Mouse (Mus musculus): ENCODE data around the gene Gcdh. TPM values are rescaled to one million over a fixed set of nuclear protein-coding genes. Genes with fewer than 3 reads are reported as not detected.

Gene Gcdh
- polyA plus RNA-seq, 1 experiment from 2014 or later, result 36.1 TPM

GRCm38 (mm10) chr8:84837149-84837911 lies 56.4 kb downstream of the Gcdh start:
- H3K4me3 ChIP-seq, result no peak overlapping the region
- no peak overlapping the region for H3K27ac ChIP-seq
- no peaks in the 10 kb centered on the region for H3K9me3 ChIP-seq
- peaks cover 26% of the 10 kb centered on the region for H3K4me1 ChIP-seq
- H3K4me2 ChIP-seq, result no peak overlapping the region
- H3K9ac ChIP-seq, result no peak overlapping the region
- no peak for ATAC-seq (replicated peaks)
- 71% methylated on average over 8 of the region's 8 CpGs for WGBS
- H3K27me3 ChIP-seq (replicated peaks), result no peaks in the 10 kb centered on the region
- peaks cover 49% of the 10 kb centered on the region for H3K36me3 ChIP-seq (replicated peaks)

Small RNA genes within 50 kb of the gene (microRNA-seq; reads per million reads assigned to microRNA genes)
- not detected for gene Gm24197
- 4.0 reads per million, percentile 20 among the genes with 10 or more reads in this experiment for gene Mir7069

Other genes starting within 250 kb of the Gcdh start
- 16.9 and 17.8 TPM in 2 replicates for gene Ier2, start 231.1 kb downstream of the Gcdh start, polyA plus RNA-seq (2015; fragmentation: Nextera tagmentation; extraction: Ambion mirVana)
- 63.3 and 66.7 TPM in 2 replicates for gene Trmt1, start 207.6 kb downstream of the Gcdh start, polyA plus RNA-seq (2015; fragmentation: Nextera tagmentation; extraction: Ambion mirVana)
- 16.3 and 17.2 TPM in 2 replicates for gene Nacc1, start 206.1 kb downstream of the Gcdh start, polyA plus RNA-seq (2015; fragmentation: Nextera tagmentation; extraction: Ambion mirVana)
- gene Lyl1, start 192.5 kb downstream of the Gcdh start, polyA plus RNA-seq (2015; fragmentation: Nextera tagmentation; extraction: Ambion mirVana), result 3.4 and 4.2 TPM in 2 replicates
- 0.97 and 1.8 TPM in 2 replicates for gene G430095P16Rik, start 170.9 kb downstream of the Gcdh start, polyA plus RNA-seq (2015; fragmentation: Nextera tagmentation; extraction: Ambion mirVana)
- 48.6 and 54.0 TPM in 2 replicates for gene Nfix, start 93.6 kb downstream of the Gcdh start, polyA plus RNA-seq (2015; fragmentation: Nextera tagmentation; extraction: Ambion mirVana)
- 12.3 and 13.4 TPM in 2 replicates for gene Dand5, start 71.1 kb downstream of the Gcdh start, polyA plus RNA-seq (2015; fragmentation: Nextera tagmentation; extraction: Ambion mirVana)
- 35.5 and 36.1 TPM in 2 replicates for gene Gadd45gip1, start 62.4 kb downstream of the Gcdh start, polyA plus RNA-seq (2015; fragmentation: Nextera tagmentation; extraction: Ambion mirVana)
- gene Rad23a, start 53.3 kb downstream of the Gcdh start, polyA plus RNA-seq (2015; fragmentation: Nextera tagmentation; extraction: Ambion mirVana), result 88.2 and 91.7 TPM in 2 replicates
- 669 and 673 TPM in 2 replicates for gene Calr, start 47.0 kb downstream of the Gcdh start, polyA plus RNA-seq (2015; fragmentation: Nextera tagmentation; extraction: Ambion mirVana)
- 126 and 127 TPM in 2 replicates for gene Farsa, start 36.9 kb downstream of the Gcdh start, polyA plus RNA-seq (2015; fragmentation: Nextera tagmentation; extraction: Ambion mirVana)
- 18.4 and 22.0 TPM in 2 replicates for gene Syce2, start 21.8 kb downstream of the Gcdh start, polyA plus RNA-seq (2015; fragmentation: Nextera tagmentation; extraction: Ambion mirVana)
- gene Klf1, start 8.0 kb upstream of the Gcdh start, polyA plus RNA-seq (2015; fragmentation: Nextera tagmentation; extraction: Ambion mirVana), result 0.65 and 0.79 TPM in 2 replicates
- 7.1 and 7.6 TPM in 2 replicates for gene Dnase2a, start 14.6 kb upstream of the Gcdh start, polyA plus RNA-seq (2015; fragmentation: Nextera tagmentation; extraction: Ambion mirVana)
- 76.2 and 84.8 TPM in 2 replicates for gene Mast1, start 43.4 kb upstream of the Gcdh start, polyA plus RNA-seq (2015; fragmentation: Nextera tagmentation; extraction: Ambion mirVana)
- gene Rtbdn, start 53.1 kb upstream of the Gcdh start, polyA plus RNA-seq (2015; fragmentation: Nextera tagmentation; extraction: Ambion mirVana), result 2.8 and 3.4 TPM in 2 replicates
- gene Gm49661, start 75.5 kb upstream of the Gcdh start, polyA plus RNA-seq (2015; fragmentation: Nextera tagmentation; extraction: Ambion mirVana), result not detected in 2 replicates
- gene Prdx2, start 75.7 kb upstream of the Gcdh start, polyA plus RNA-seq (2015; fragmentation: Nextera tagmentation; extraction: Ambion mirVana), result 1,276 and 1,344 TPM in 2 replicates
- gene Rnaseh2a, start 75.8 kb upstream of the Gcdh start, polyA plus RNA-seq (2015; fragmentation: Nextera tagmentation; extraction: Ambion mirVana), result 54.2 and 54.7 TPM in 2 replicates
- gene Junb, start 84.8 kb upstream of the Gcdh start, polyA plus RNA-seq (2015; fragmentation: Nextera tagmentation; extraction: Ambion mirVana), result 5.5 and 6.8 TPM in 2 replicates
- gene Hook2, start 96.7 kb upstream of the Gcdh start, polyA plus RNA-seq (2015; fragmentation: Nextera tagmentation; extraction: Ambion mirVana), result 38.9 and 41.1 TPM in 2 replicates
- gene Best2, start 120.6 kb upstream of the Gcdh start, polyA plus RNA-seq (2015; fragmentation: Nextera tagmentation; extraction: Ambion mirVana), result not detected in 2 replicates
- 146 and 159 TPM in 2 replicates for gene Asna1, start 131.4 kb upstream of the Gcdh start, polyA plus RNA-seq (2015; fragmentation: Nextera tagmentation; extraction: Ambion mirVana)
- gene Trir, start 132.9 kb upstream of the Gcdh start, polyA plus RNA-seq (2015; fragmentation: Nextera tagmentation; extraction: Ambion mirVana), result 121 and 124 TPM in 2 replicates
- 64.2 and 71.0 TPM in 2 replicates for gene Tnpo2, start 143.0 kb upstream of the Gcdh start, polyA plus RNA-seq (2015; fragmentation: Nextera tagmentation; extraction: Ambion mirVana)
- gene Fbxw9, start 166.1 kb upstream of the Gcdh start, polyA plus RNA-seq (2015; fragmentation: Nextera tagmentation; extraction: Ambion mirVana), result 84.5 and 86.2 TPM in 2 replicates
- gene Gm5741, start 174.1 kb upstream of the Gcdh start, polyA plus RNA-seq (2015; fragmentation: Nextera tagmentation; extraction: Ambion mirVana), result 0.89 and 2.0 TPM in 2 replicates
- gene Dhps, start 177.8 kb upstream of the Gcdh start, polyA plus RNA-seq (2015; fragmentation: Nextera tagmentation; extraction: Ambion mirVana), result 111 and 112 TPM in 2 replicates
- 135 TPM in 2 replicates for gene Wdr83os, start 186.8 kb upstream of the Gcdh start, polyA plus RNA-seq (2015; fragmentation: Nextera tagmentation; extraction: Ambion mirVana)
- gene Wdr83, start 187.4 kb upstream of the Gcdh start, polyA plus RNA-seq (2015; fragmentation: Nextera tagmentation; extraction: Ambion mirVana), result 60.3 and 66.9 TPM in 2 replicates
- 19.8 and 20.0 TPM in 2 replicates for gene Man2b1, start 189.3 kb upstream of the Gcdh start, polyA plus RNA-seq (2015; fragmentation: Nextera tagmentation; extraction: Ambion mirVana)
- gene Zfp791, start 229.2 kb upstream of the Gcdh start, polyA plus RNA-seq (2015; fragmentation: Nextera tagmentation; extraction: Ambion mirVana), result 4.2 and 4.6 TPM in 2 replicates

All from midbrain, embryonic 15.5 days (tissue).